Mouse (Mus musculus) erythroid progenitor cell, adult 5-6 weeks (primary cell): ENCODE measurements at regions not wholly inside any gene's neighbourhood (a gene's known extent, or its start where the extent isn't known, plus 50 kb on each side); places are given as distances from the start of the nearest gene placed in this dataset.

ENCODE experiments used
- ATAC-seq: replicated peaks from 2 replicates; pipeline ENCODE4 v1.8.0; 2016; ENCODE audit warnings: moderate number of reproducible peaks, mild to moderate bottlenecking, moderate TSS enrichment, inconsistent platforms; ENCODE audit not compliant: poor library complexity, low FRiP score, severe bottlenecking

GRCm38 (mm10) chr1:51542801-51543200 is 64.6 kb upstream of the Nabp1 start:
- ATAC-seq = no peak

DNA sequence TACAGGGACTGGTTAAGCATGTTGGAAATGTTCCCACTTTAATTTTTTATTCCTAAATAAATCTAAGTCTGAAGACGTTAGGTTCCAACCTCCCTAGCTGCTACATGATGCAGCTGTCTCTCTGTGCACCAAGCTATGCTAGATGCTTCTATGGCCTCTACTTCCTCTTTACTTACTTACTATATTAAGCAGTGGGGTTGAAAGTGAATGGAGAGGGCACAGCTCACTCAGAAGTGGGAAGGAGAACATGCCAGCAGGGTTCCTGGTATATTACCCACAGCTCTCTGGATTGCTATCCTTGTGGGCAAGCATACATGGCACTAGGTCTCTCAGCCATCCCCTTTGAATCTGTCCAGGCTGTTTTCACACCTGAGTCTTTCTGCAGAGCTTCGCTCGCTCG is 61.4 kb upstream of the Nabp1 start:
- ATAC-seq = no peak

GRCm38 (mm10) chr1:51538836-51539235 is 60.6 kb upstream of the Nabp1 start:
- ATAC-seq = no peak

- ATAC-seq = no peak
These were observed 59.6 kb upstream of the Nabp1 start for GRCm38 (mm10) chr1:51537765-51538360.

- no peak for ATAC-seq
These were observed 57.9 kb upstream of the Nabp1 start for GRCm38 (mm10) chr1:51536076-51536475.

DNA sequence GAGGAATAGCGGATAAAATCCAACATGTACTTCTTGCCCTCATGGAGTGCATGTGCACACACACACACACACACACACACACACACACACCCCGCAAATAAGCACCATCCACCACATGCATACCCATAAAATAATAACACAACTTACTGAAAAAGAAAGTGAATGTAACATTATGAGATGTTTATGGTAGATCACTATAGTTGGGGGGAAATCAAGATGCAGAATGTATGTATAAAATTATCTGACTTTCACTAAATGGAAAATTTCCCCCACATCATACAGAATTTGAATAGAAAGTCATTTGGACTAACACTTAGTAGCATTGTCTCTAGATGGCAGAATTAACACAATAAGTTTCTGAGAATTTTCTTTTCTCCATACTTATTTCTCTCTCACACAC is 57.2 kb upstream of the Nabp1 start:
- no peak for ATAC-seq

DNA sequence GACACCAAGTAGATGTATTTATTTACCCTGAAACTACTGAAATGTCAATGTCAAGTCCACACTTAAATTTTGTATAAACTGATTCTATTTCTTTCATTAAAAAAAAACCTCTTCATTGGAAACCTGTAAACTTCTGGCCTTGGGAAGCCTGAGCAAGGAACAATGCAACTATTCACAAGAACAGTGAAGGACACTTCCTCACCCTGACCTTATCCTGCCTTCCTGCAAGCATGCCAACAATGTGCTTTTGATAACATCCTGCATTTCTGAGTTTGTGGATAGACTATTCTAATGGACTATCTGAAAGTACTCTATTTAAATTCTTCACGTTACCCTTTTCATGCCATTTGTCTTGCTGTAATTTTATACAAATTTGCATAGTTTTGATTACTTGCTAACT is 53.1 kb upstream of the Nabp1 start:
- no peak for ATAC-seq

DNA sequence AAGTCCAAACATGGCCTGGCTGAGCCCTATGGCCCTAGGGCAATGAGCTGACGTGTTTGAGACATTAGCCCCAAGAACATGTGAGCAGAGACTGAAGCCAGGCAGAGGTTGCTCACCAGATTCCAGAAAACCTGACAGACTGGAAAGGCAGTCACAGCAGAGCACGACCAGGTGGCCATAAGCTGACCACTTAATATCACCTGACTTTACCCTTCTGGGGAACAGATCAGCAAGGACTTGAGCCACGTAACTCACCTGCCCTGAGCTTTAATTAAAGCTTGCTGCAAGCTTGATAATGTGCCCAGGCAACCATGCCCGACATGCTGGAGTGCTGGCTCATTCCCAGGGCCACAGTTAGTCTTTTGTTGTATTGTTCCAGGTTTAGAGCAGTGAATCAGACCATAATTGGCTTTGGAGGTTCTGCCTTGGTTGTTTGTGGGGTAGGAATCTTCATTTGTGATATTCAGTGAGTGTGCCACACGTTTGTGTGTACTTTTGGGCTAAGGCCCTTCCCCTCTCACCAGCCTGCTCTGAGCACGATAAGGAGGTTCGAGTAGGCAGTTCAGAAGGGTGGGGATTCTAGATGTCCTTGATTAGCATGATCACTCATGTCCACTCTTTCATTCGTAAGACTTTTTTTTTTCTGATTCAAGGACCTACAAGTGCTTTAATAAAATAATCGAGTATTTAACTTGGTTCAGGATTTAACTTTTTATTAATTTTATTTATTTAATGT is 52.1 kb upstream of the Nabp1 start:
- ATAC-seq = peak; percentile 81

DNA sequence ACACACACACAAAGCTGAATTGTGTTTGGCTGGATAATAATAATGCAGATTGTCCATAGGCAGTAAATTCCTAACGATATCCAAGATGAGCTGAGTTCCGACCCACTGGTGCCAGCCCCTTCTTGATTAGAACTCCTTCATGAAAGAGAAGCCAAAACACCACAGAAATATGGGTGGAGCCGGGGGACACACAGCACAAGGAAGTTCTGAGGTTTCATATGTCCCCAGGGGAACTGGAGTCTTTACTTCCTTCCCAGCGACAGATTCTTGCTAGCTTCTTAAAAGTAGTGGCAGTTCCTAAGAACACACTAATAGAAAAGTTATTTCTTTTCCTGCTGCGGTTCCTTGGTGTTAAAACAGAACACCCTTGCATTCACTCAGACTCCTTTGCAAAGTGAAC is 51.4 kb upstream of the Nabp1 start:
- 0 out of 2 replicates have a peak, but pooled peaks have one; percentile 15 for ATAC-seq

DNA sequence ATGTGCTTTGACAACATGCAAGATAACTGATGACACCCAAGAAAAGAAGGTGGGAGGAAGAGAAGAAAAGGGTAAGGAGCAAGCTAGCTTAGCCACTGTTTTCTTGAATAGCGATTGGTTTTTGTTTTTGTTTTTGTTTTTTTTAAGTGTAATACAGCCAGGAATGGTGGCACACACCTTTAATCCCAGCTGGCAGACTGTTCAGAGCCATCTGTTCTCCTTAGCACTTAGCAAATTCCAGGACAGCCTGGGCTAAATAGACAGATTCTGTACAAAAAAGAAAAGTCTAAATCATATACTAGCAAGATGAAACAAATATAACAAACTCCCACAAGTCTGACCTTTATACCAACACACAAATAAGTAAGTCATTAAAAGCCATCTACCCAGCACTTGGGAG is 50.4 kb upstream of the Nabp1 start:
- no peak for ATAC-seq
